ENCODE assay signal across 11 mouse cellular contexts in genomic region chr6:94789308-94789763, GRCm38 (mm10).
DNase-seq lines count a peak whose midpoint lies in the region; ATAC-seq and TF ChIP-seq lines count a peak whose summit lies in the region.
"Had no signal": no experiment of that assay in that cellular context is flagged by ENCODE, and none has a peak within 500 bp of the region (broad histone marks: within the 10 kb centered on the region; RNA-seq: fewer than 3 reads in every experiment).

No protein-coding gene starts in this region.

- H3K4me2 ChIP-seq in hindbrain, postnatal 0 days (ENCODE audit: low read depth, low read length): no peak overlapping the region
- no peak overlapping the region for H3K4me2 ChIP-seq in neural tube, embryonic 13.5 days
- H3K4me2 ChIP-seq: heart, embryonic 15.5 days; limb, embryonic 15.5 days had no signal

- H3K27me3 ChIP-seq in hindbrain, postnatal 0 days (ENCODE audit: insufficient read depth, low read length): no peaks in the 10 kb centered on the region
- H3K27me3 ChIP-seq in neural tube, embryonic 13.5 days: no peaks in the 10 kb centered on the region
- H3K27me3 ChIP-seq: heart, embryonic 15.5 days; limb, embryonic 15.5 days had no signal

- TF ChIP-seq CTCF in hindbrain, postnatal 0 days (IDR thresholded peaks at IDR 0.05; ENCODE audit: low read depth): no peak

- DNase-seq in cerebellum, adult 9-10 months: peak; percentile 5
- DNase-seq in cerebellum, adult 11-12 months: no peak
- DNase-seq in lung, postnatal 36 days: peak; percentile 13
- no peak for DNase-seq in lung, postnatal 25 days (ENCODE audit: low spot score)
- peak; percentile 84 for DNase-seq in hindbrain, postnatal 0 days (ENCODE audit: low spot score)
- DNase-seq in gastrocnemius, postnatal 25 days: no peak
- DNase-seq in spleen, postnatal 36 days (ENCODE audit: low spot score in 2 of 2): no peak
- DNase-seq: B cell, adult 2 months had no signal

- H3K4me1 ChIP-seq in hindbrain, postnatal 0 days (ENCODE audit: insufficient read depth, low read length): 0 out of 2 replicates have a peak, but pooled peaks cover 10% of the 10 kb centered on the region
- H3K4me1 ChIP-seq in neural tube, embryonic 13.5 days (replicated peaks): peaks cover 21% of the 10 kb centered on the region

- peak overlapping the region; percentile 32; the same call in 1 of the 2 replicates for H3K27ac ChIP-seq in hindbrain, postnatal 0 days
- H3K27ac ChIP-seq in neural tube, embryonic 13.5 days (replicated peaks): no peak overlapping the region
- H3K27ac ChIP-seq: heart, embryonic 15.5 days; limb, embryonic 15.5 days had no signal

- 27% methylated on average over 5 of the region's 5 CpGs for WGBS in hindbrain, postnatal 0 days
- 57% methylated on average over 5 of the region's 5 CpGs for WGBS in neural tube, embryonic 13.5 days

- H3K4me3 ChIP-seq in hindbrain, postnatal 0 days (ENCODE audit: low read length): no peak overlapping the region
- H3K4me3 ChIP-seq in neural tube, embryonic 13.5 days: no peak overlapping the region
- H3K4me3 ChIP-seq: heart, embryonic 15.5 days; limb, embryonic 15.5 days had no signal

- peak; percentile 92 for ATAC-seq in hindbrain, postnatal 0 days
- peak; percentile 82 for ATAC-seq in neural tube, embryonic 13.5 days (ENCODE audit: low read depth)

- no peaks in the 10 kb centered on the region for H3K9me3 ChIP-seq in hindbrain, postnatal 0 days (ENCODE audit: low read length)
- no peaks in the 10 kb centered on the region for H3K9me3 ChIP-seq in neural tube, embryonic 13.5 days
- H3K9me3 ChIP-seq: heart, embryonic 15.5 days; limb, embryonic 15.5 days had no signal

- no peaks in the 10 kb centered on the region for H3K36me3 ChIP-seq in hindbrain, postnatal 0 days (ENCODE audit: insufficient read depth, low read length)
- H3K36me3 ChIP-seq in neural tube, embryonic 13.5 days: no peaks in the 10 kb centered on the region
- H3K36me3 ChIP-seq: heart, embryonic 15.5 days; limb, embryonic 15.5 days had no signal

- no peak overlapping the region for H3K9ac ChIP-seq in hindbrain, postnatal 0 days (replicated peaks; ENCODE audit: low read length)
- H3K9ac ChIP-seq in neural tube, embryonic 13.5 days: no peak overlapping the region
- H3K9ac ChIP-seq: heart, embryonic 15.5 days; limb, embryonic 15.5 days had no signal

Comparison
In these comparisons a context has a peak if more than half of its experiments do, and no peak if none do; other contexts are left out.
1. DNase-seq: peak in cerebellum, adult 9-10 months (single experiment), lung, postnatal 36 days (single experiment) and hindbrain, postnatal 0 days (single experiment); none in cerebellum, adult 11-12 months (single experiment), lung, postnatal 25 days (single experiment), gastrocnemius, postnatal 25 days (single experiment) and spleen, postnatal 36 days (0 of 2).